Mouse (Mus musculus) left cerebral cortex, adult 18-20 months (tissue): ENCODE measurements at regions not wholly inside any gene's neighbourhood (a gene's known extent, or its start where the extent isn't known, plus 50 kb on each side); places are given as distances from the start of the nearest gene placed in this dataset.
A peak's percentile ranks its signal among the peaks of the same experiment; 100 is the strongest.

Source experiments
- DNase-seq, 2 experiments: peaks; one replicate each; pipeline ENCODE4 v3.0.0; 2021 to 2022; ENCODE audit warnings: low spot score in 2 of 2, mixed read lengths in 1 of 2

- no peak for DNase-seq
Observed at GRCm38 (mm10) chr7:95688151-95689146, 482.6 kb upstream of the Tenm4 start.

- no peak for DNase-seq
Observed at GRCm38 (mm10) chr7:95689161-95689833, 481.7 kb upstream of the Tenm4 start.

GRCm38 (mm10) chr7:95699506-95699905 is 471.5 kb upstream of the Tenm4 start:
- peak in 1 of 2 experiments; percentile 12 for DNase-seq

- no peak for DNase-seq
Observed at GRCm38 (mm10) chr7:95710088-95710487, 461.0 kb upstream of the Tenm4 start.

- no peak for DNase-seq
Observed at GRCm38 (mm10) chr7:95720083-95720482, 451.0 kb upstream of the Tenm4 start.

GRCm38 (mm10) chr7:95725716-95726487 is 445.1 kb upstream of the Tenm4 start:
- no peak for DNase-seq

- no peak for DNase-seq
Observed at GRCm38 (mm10) chr7:95733807-95734206, 437.2 kb upstream of the Tenm4 start.

- DNase-seq = no peak
Observed at GRCm38 (mm10) chr7:95734587-95734986, 436.5 kb upstream of the Tenm4 start.

- DNase-seq = peak; percentile 25 to 48
Observed at GRCm38 (mm10) chr7:95736716-95737115, 434.3 kb upstream of the Tenm4 start.

GRCm38 (mm10) chr7:95738725-95739245 is 432.3 kb upstream of the Tenm4 start:
- no peak for DNase-seq

GRCm38 (mm10) chr7:95739779-95740178 is 431.3 kb upstream of the Tenm4 start:
- no peak for DNase-seq

- DNase-seq = no peak
Observed at GRCm38 (mm10) chr7:95758375-95758774, 412.7 kb upstream of the Tenm4 start.

GRCm38 (mm10) chr7:95760945-95761661 is 409.9 kb upstream of the Tenm4 start:
- peak; percentile 51 to 56 for DNase-seq

- peak; percentile 66 to 74 for DNase-seq
Observed at GRCm38 (mm10) chr7:95766356-95767150, 404.5 kb upstream of the Tenm4 start.

GRCm38 (mm10) chr7:95784523-95784922 is 386.5 kb upstream of the Tenm4 start:
- no peak for DNase-seq

GRCm38 (mm10) chr7:95787543-95787942 is 383.5 kb upstream of the Tenm4 start:
- no peak for DNase-seq

- no peak for DNase-seq
Observed at GRCm38 (mm10) chr7:95787951-95788350, 383.1 kb upstream of the Tenm4 start.

- no peak for DNase-seq
Observed at GRCm38 (mm10) chr7:95789424-95789823, 381.6 kb upstream of the Tenm4 start.

GRCm38 (mm10) chr7:95799022-95799421 is 372.0 kb upstream of the Tenm4 start:
- DNase-seq = peak; percentile 1 to 2

GRCm38 (mm10) chr7:95809626-95810025 is 361.4 kb upstream of the Tenm4 start:
- no peak for DNase-seq
